Mouse (Mus musculus): ENCODE data around the gene Gm6358. TPM values are rescaled to one million over a fixed set of nuclear protein-coding genes. Genes with fewer than 3 reads are reported as not detected.
"Not testable (repeated sequence)": the region's sequence is repeated elsewhere in the genome, so short reads cannot be mapped to it uniquely, and the experiment has no call there.

The Gm6358 gene
- polyA plus RNA-seq (2012; rRNA removed) = not detected in 2 replicates
- not detected in 2 replicates for polyA plus RNA-seq (2014; fragmentation: Nextera tagmentation; extraction: Ambion mirVana)

GRCm38 (mm10) chr16:89140551-89140950 is at the start of gene Gm6358:
Gm6358 (plus strand) TSS chr16:89140851.
- Histone ChIP-seq H3K4me3 (ENCODE audit: insufficient read depth in 1 of 2, low read depth in 2 of 2, low read length in 2 of 2) (no peak within 1 kb of the TSS), H3K27ac (no peak within 1 kb of the TSS), H3K9ac (replicated peaks) (no peak within 1 kb of the TSS), H3K4me1 (replicated peaks; ENCODE audit: control insufficient read depth in 2 of 2, insufficient read depth in 2 of 2, low read length in 1 of 2) (no peaks in the 10 kb centered on the region), H3K27me3 (ENCODE audit: control insufficient read depth, insufficient read depth, low read length) (no peaks in the 10 kb centered on the region), H3K4me2 (ENCODE audit: low read depth) (no peak within 1 kb of the TSS), H3K9me3 (ENCODE audit: control insufficient read depth, low read length) (no peaks in the 10 kb centered on the region), H3K36me3 (replicated peaks; ENCODE audit: control insufficient read depth, insufficient read depth, low read depth) (no peaks in the 10 kb centered on the region)
- WGBS (ENCODE audit: insufficient replicate concordance) = 71% methylated on average over 1 of the region's 1 CpGs
- DNase-seq (ENCODE audit: low read depth in 3 of 3, low spot score in 3 of 3) = no peak
- TF ChIP-seq CTCF (IDR thresholded peaks at IDR 0.05; ENCODE audit: low read depth) (no peak), EP300 (IDR thresholded peaks at IDR 0.05; ENCODE audit: low read depth) (no peak)
- no peak for ATAC-seq (ENCODE audit: insufficient read depth)

GRCm38 (mm10) chr16:89150786-89151185 is 10.1 kb downstream of the Gm6358 start, which contains the start of gene Gm10061:
Gm10061 (plus strand) TSS chr16:89151086.
- no peaks in the 10 kb centered on the region for H3K36me3 ChIP-seq (replicated peaks; ENCODE audit: control insufficient read depth, insufficient read depth, low read depth)
- 85% methylated on average over 1 of the region's 1 CpGs for WGBS (ENCODE audit: insufficient replicate concordance)
- DNase-seq (ENCODE audit: low read depth in 3 of 3, low spot score in 3 of 3) = no peak
- H3K27ac ChIP-seq = no peak within 1 kb of the TSS
- no peak within 1 kb of the TSS for H3K4me3 ChIP-seq (ENCODE audit: insufficient read depth in 1 of 2, low read depth in 2 of 2, low read length in 2 of 2)
- no peaks in the 10 kb centered on the region for H3K4me1 ChIP-seq (replicated peaks; ENCODE audit: control insufficient read depth in 2 of 2, insufficient read depth in 2 of 2, low read length in 1 of 2)
- no peaks in the 10 kb centered on the region for H3K27me3 ChIP-seq (ENCODE audit: control insufficient read depth, insufficient read depth, low read length)
- H3K4me2 ChIP-seq (ENCODE audit: low read depth) = no peak within 1 kb of the TSS
- no peak for TF ChIP-seq CTCF (IDR thresholded peaks at IDR 0.05; ENCODE audit: low read depth)
- H3K9ac ChIP-seq (replicated peaks) = no peak within 1 kb of the TSS
- ATAC-seq (ENCODE audit: insufficient read depth) = no peak
- no peaks in the 10 kb centered on the region for H3K9me3 ChIP-seq (ENCODE audit: control insufficient read depth, low read length)

GRCm38 (mm10) chr16:89157652-89158051 is 17.0 kb downstream of the Gm6358 start, which contains the start of gene Gm9789:
Gm9789 (plus strand) TSS chr16:89157952.
- 63% methylated on average over 4 of the region's 4 CpGs for whole genome bisulfite sequencing (ENCODE audit: insufficient replicate concordance)
- Histone ChIP-seq H3K27ac (no peak within 1 kb of the TSS), H3K36me3 (replicated peaks; ENCODE audit: control insufficient read depth, insufficient read depth, low read depth) (no peaks in the 10 kb centered on the region), H3K4me3 (ENCODE audit: insufficient read depth in 1 of 2, low read depth in 2 of 2, low read length in 2 of 2) (no peak within 1 kb of the TSS), H3K9me3 (ENCODE audit: control insufficient read depth, low read length) (no peaks in the 10 kb centered on the region), H3K4me1 (replicated peaks; ENCODE audit: control insufficient read depth in 2 of 2, insufficient read depth in 2 of 2, low read length in 1 of 2) (no peaks in the 10 kb centered on the region), H3K4me2 (ENCODE audit: low read depth) (no peak within 1 kb of the TSS), H3K27me3 (ENCODE audit: control insufficient read depth, insufficient read depth, low read length) (no peaks in the 10 kb centered on the region), H3K9ac (replicated peaks) (no peak within 1 kb of the TSS)
- TF ChIP-seq CTCF (IDR thresholded peaks at IDR 0.05; ENCODE audit: low read depth) (no peak), EP300 (IDR thresholded peaks at IDR 0.05; ENCODE audit: low read depth) (no peak)
- no peak for ATAC-seq (ENCODE audit: insufficient read depth)
- DNase-seq (ENCODE audit: low read depth in 3 of 3, low spot score in 3 of 3) = no peak

- ATAC-seq (ENCODE audit: insufficient read depth); H3K27ac ChIP-seq: not testable (repeated sequence)
Observed at GRCm38 (mm10) chr16:89169190-89169589, 28.5 kb downstream of the Gm6358 start, which contains the start of gene Gm7735. Gm7735 (plus strand) TSS chr16:89169490.

GRCm38 (mm10) chr16:89174435-89174834 is 33.8 kb downstream of the Gm6358 start, which contains the start of gene 1110057P08Rik:
1110057P08Rik (plus strand) TSS chr16:89174735.
- no peak within 1 kb of the TSS for H3K4me2 ChIP-seq (ENCODE audit: low read depth)
- no peak for ATAC-seq (ENCODE audit: insufficient read depth)
- WGBS (ENCODE audit: insufficient replicate concordance) = 52% methylated on average over 2 of the region's 2 CpGs

More at GRCm38 (mm10) chr16:89169190-89169589, 28.5 kb downstream of the Gm6358 start, which contains the start of gene Gm7735:
- not testable (repeated sequence) for DNase-seq (ENCODE audit: low read depth in 3 of 3, low spot score in 3 of 3); H3K4me2 ChIP-seq (ENCODE audit: low read depth); H3K27me3 ChIP-seq (ENCODE audit: control insufficient read depth, insufficient read depth, low read length); H3K9me3 ChIP-seq (ENCODE audit: control insufficient read depth, low read length); H3K9ac ChIP-seq (replicated peaks); H3K36me3 ChIP-seq (replicated peaks; ENCODE audit: control insufficient read depth, insufficient read depth, low read depth); H3K4me3 ChIP-seq (ENCODE audit: insufficient read depth in 1 of 2, low read depth in 2 of 2, low read length in 2 of 2); H3K4me1 ChIP-seq (replicated peaks; ENCODE audit: control insufficient read depth in 2 of 2, insufficient read depth in 2 of 2, low read length in 1 of 2)

More at GRCm38 (mm10) chr16:89174435-89174834, 33.8 kb downstream of the Gm6358 start, which contains the start of gene 1110057P08Rik:
- no peaks in the 10 kb centered on the region for H3K36me3 ChIP-seq (replicated peaks; ENCODE audit: control insufficient read depth, insufficient read depth, low read depth)
- TF ChIP-seq CTCF (IDR thresholded peaks at IDR 0.05; ENCODE audit: low read depth) = no peak
- TF ChIP-seq EP300 (IDR thresholded peaks at IDR 0.05; ENCODE audit: low read depth) = no peak
- H3K4me1 ChIP-seq (replicated peaks; ENCODE audit: control insufficient read depth in 2 of 2, insufficient read depth in 2 of 2, low read length in 1 of 2) = no peaks in the 10 kb centered on the region
- DNase-seq (ENCODE audit: low read depth in 3 of 3, low spot score in 3 of 3) = no peak
- H3K27me3 ChIP-seq (ENCODE audit: control insufficient read depth, insufficient read depth, low read length) = no peaks in the 10 kb centered on the region
- H3K9ac ChIP-seq (replicated peaks) = no peak within 1 kb of the TSS
- no peak within 1 kb of the TSS for H3K4me3 ChIP-seq (ENCODE audit: insufficient read depth in 1 of 2, low read depth in 2 of 2, low read length in 2 of 2)
- no peak within 1 kb of the TSS for H3K27ac ChIP-seq
- no peaks in the 10 kb centered on the region for H3K9me3 ChIP-seq (ENCODE audit: control insufficient read depth, low read length)
